Mouse (Mus musculus) Patski (cell line): ENCODE results near the gene Adam33. TPM values are rescaled to one million over a fixed set of nuclear protein-coding genes. Genes with fewer than 3 reads are reported as not detected.

ENCODE experiments used
- ATAC-seq: fragments of 100-300 bp; one replicate; pipeline ENCODE4 v1.8.0; 2021
- CTCF ChIA-PET: fragments of 350-600 bp; sonication (Branson Sonifier 250); formaldehyde crosslinking; loops from one replicate; lab custom pipeline; 2022; ENCODE audit warnings: inconsistent platforms; lab: Charles Lee
- POLR2A ChIA-PET: fragments of 350-600 bp; sonication (Branson Sonifier 250); formaldehyde crosslinking; loops from one replicate; lab custom pipeline; 2022; ENCODE audit warnings: antibody characterized with exemption, inconsistent platforms; lab: Charles Lee
- DNase-seq: peaks from one replicate; pipeline ENCODE4 v3.0.0-alpha.2; 2011; ENCODE audit warnings: low read depth, low spot score
- H3K27me3 ChIP-seq: fragments of 371-371 bp; one replicate; pipeline ENCODE4 v1.5.1; 2021
- CTCF ChIP-seq: fragments of 100-300 bp; IDR thresholded peaks from one replicate; pipeline ENCODE4 v1.5.1; 2021
- in situ Hi-C: fragments of 300-500 bp; cut with MboI; formaldehyde crosslinking; loops from 3 replicates; pipeline ENCODE4 v1.11.1; 2018; ENCODE audit warnings: low pct_unique_long_range_greater_than_20kb, mixed read lengths
- polyA plus RNA-seq: library from polyadenylated mRNA; unstranded; gene quantifications from one replicate; pipeline ENCODE4 v1.2.3, GENCODE M21; 2021

Gene Adam33
- polyA plus RNA-seq, 1 experiment from 2014 or later = 0.63 TPM

- no peak for DNase-seq
- peak; percentile 61 for ATAC-seq
- TF ChIP-seq CTCF = no peak
- CTCF ChIA-PET = interaction anchor here (1.1 to 1.5 kb wide), 3 partner anchors 27 to 100 kb away, joined by 3 to 5 read pairs (median 4); partner anchors contain the start of gene 1700037H04Rik
- POLR2A ChIA-PET = interaction anchor here (0.6 kb wide), 1 partner anchor 12 kb away, joined by 3 read pairs; no protein-coding TSS in a partner anchor
- no peaks in the 10 kb centered on the region for H3K27me3 ChIP-seq
- in situ Hi-C loops = no loop called here
Measured at GRCm38 (mm10) chr2:131059781-131060540, 3.7 kb downstream of the Adam33 start.

DNA sequence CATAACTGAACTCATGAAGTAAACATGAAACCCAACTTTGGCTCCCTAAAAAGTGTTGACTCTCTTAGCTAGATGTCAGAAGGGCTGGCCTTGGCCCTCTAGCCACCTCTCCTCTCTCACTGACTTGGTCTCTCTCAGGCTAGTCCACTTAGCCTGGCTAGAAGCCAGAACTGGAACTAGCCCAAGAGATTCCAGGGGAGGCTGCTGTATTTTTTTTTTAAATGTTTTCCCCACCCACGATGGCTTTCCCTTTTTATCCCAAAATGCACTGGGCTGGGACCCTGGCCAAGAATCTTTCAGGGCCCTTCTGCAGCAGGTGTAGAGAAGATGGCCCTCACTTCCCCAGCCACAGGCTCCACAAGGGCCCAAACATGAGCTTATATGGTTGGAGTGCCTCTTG, 4.2 kb downstream of the Adam33 start:
- ATAC-seq = no peak
- ChIA-PET POLR2A (interaction anchor here (0.6 kb wide), 1 partner anchor 11 kb away, joined by 3 read pairs; no protein-coding TSS in a partner anchor), CTCF (interaction anchor here (1.1 kb wide), 2 partner anchors 35 to 37 kb away, joined by 4 to 5 read pairs; no protein-coding TSS in a partner anchor)
- no peak for TF ChIP-seq CTCF
- DNase-seq = peak; percentile 46
- no peaks in the 10 kb centered on the region for H3K27me3 ChIP-seq
- in situ Hi-C loops = no loop called here

- DNase-seq (no peak), ATAC-seq (no peak)
- H3K27me3 ChIP-seq = no peaks in the 10 kb centered on the region
- CTCF ChIA-PET = interaction anchor here (1.1 kb wide), 1 partner anchor 36 kb away, joined by 4 read pairs; no protein-coding TSS in a partner anchor
- in situ Hi-C loops = no loop called here
- POLR2A ChIA-PET = no interaction called here
- TF ChIP-seq CTCF = no peak
Measured at GRCm38 (mm10) chr2:131058672-131059071, 4.9 kb downstream of the Adam33 start.

DNA sequence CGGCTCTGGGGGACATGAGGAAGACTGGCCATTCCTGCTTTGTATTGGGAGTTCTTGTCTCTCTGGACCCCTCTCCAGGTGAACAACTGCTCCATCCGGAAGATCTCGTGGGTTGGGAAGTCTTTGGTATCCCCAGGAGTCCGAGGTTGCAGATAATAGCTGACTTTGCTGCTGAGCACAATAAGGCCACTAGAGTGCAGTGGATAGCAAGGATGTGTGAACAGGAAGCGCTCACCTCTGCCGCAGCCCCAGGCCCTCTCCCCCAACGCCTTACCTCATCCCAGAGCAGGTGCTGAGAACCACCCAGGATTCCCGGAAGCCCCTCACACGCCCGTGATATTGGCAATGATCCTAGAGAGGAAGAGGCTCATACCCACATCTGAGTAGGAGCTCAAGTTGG, 7.4 kb downstream of the Adam33 start:
- TF ChIP-seq CTCF = no peak
- ATAC-seq (no peak), DNase-seq (no peak)
- POLR2A ChIA-PET = interaction anchor here (0.5 to 0.8 kb wide), 2 partner anchors 41 to 50 kb away, joined by 3 to 5 read pairs; no protein-coding TSS in a partner anchor
- in situ Hi-C loops = no loop called here
- no peaks in the 10 kb centered on the region for H3K27me3 ChIP-seq
- CTCF ChIA-PET = interaction anchor here (0.7 to 1.9 kb wide), 10 partner anchors 11 to 182 kb away, joined by 3 to 7 read pairs (median 3); partner anchors contain the start of gene 1700037H04Rik

- DNase-seq (no peak), ATAC-seq (no peak)
- ChIA-PET CTCF (interaction anchor here (1.1 to 1.9 kb wide), 6 partner anchors 19 to 201 kb away, joined by 3 to 7 read pairs (median 4); partner anchors contain the start of gene 1700037H04Rik), POLR2A (interaction anchor here (0.5 kb wide), 1 partner anchor 42 kb away, joined by 5 read pairs; no protein-coding TSS in a partner anchor)
- in situ Hi-C loops = no loop called here
- no peak for TF ChIP-seq CTCF
- no peaks in the 10 kb centered on the region for H3K27me3 ChIP-seq
Measured at GRCm38 (mm10) chr2:131055631-131056030, 8.0 kb downstream of the Adam33 start.

DNA sequence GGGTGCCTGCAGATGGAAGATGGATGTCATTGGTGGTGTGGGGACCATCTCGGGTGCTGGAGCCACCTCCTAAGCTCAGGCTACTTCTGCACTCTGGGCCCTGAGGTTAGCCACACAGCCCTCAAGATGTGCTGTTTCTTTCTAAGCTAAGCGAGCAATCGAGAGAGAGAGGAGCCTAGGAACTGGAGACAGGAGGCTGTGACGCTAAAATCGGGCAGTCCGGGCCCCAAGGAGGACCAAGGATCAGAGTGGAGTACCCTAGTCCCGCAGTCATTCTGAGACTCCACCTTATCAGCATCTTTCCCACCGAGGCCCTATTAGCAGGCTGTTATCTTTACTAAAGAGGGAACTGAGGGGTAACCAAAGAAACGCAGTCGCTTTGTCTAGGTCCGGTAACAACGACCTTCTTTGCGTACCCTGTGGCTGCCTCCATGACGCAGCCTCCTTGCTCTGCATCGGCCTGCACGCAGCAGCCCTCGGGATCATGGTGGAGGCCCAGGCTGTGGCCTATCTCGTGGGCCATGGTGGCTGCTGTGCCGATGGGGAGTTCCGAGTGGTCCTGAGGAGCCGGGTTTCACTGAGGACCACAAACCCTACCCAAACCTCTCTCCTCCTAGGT, 8.9 kb downstream of the Adam33 start:
- POLR2A ChIA-PET = no interaction called here
- no peak for DNase-seq
- in situ Hi-C loops = no loop called here
- H3K27me3 ChIP-seq = no peaks in the 10 kb centered on the region
- CTCF ChIA-PET = interaction anchor here (1.1 kb wide), 1 partner anchor 202 kb away, joined by 3 read pairs; no protein-coding TSS in a partner anchor
- no peak for ATAC-seq
- TF ChIP-seq CTCF = no peak

GRCm38 (mm10) chr2:131053851-131054645, 9.6 kb downstream of the Adam33 start:
- in situ Hi-C loops = no loop called here
- no peak for DNase-seq
- CTCF ChIA-PET = interaction anchor here (0.7 kb wide), 1 partner anchor 200 kb away, joined by 3 read pairs; no protein-coding TSS in a partner anchor
- no peak for TF ChIP-seq CTCF
- POLR2A ChIA-PET = no interaction called here
- ATAC-seq = no peak
- no peaks in the 10 kb centered on the region for H3K27me3 ChIP-seq

DNA sequence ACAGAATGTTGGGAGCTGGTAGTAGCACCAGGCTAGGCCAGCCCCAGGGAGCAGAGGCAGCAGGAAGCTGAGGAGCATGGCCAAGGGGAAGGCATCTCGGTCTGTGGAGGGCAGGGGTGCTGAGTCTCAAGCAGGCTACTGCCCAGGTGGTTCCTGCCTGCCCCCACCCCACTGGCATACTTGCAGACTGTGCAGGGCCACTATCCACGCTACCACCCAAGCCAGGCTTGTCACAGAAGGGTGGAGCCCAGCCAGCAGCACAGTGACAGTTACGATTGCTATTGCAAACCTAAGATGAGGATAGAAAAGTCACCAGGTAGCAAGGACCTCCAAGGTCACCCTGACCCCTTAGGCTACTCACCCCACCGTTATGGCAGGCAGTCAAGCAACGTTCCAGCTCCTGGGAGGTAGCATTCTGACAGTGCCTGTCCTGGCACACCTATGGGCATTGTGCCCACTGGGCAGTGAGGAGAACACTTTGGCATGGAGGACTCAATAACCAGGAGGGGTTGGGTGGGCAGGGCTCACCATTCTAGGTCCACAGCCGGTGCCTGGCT, 10.7 kb downstream of the Adam33 start:
- ATAC-seq = no peak
- in situ Hi-C loops = no loop called here
- ChIA-PET POLR2A (no interaction called here), CTCF (interaction anchor here (0.9 kb wide), 1 partner anchor 42 kb away, joined by 3 read pairs; no protein-coding TSS in a partner anchor)
- TF ChIP-seq CTCF = no peak
- DNase-seq = no peak
- H3K27me3 ChIP-seq = no peaks in the 10 kb centered on the region

GRCm38 (mm10) chr2:131052043-131052442, 11.6 kb downstream of the Adam33 start:
- ATAC-seq (no peak), DNase-seq (no peak)
- POLR2A ChIA-PET = no interaction called here
- H3K27me3 ChIP-seq = no peaks in the 10 kb centered on the region
- in situ Hi-C loops = no loop called here
- CTCF ChIA-PET = interaction anchor here (0.9 kb wide), 1 partner anchor 43 kb away, joined by 3 read pairs; no protein-coding TSS in a partner anchor
- TF ChIP-seq CTCF = no peak
